Mouse (Mus musculus): ENCODE results near the gene Tcfl5.

The Tcfl5 gene

GRCm38 (mm10) chr2:180642555-180643260 is at the start of gene Tcfl5:
Tcfl5 (minus strand) TSS chr2:180642708.
- no peak for DNase-seq

DNA sequence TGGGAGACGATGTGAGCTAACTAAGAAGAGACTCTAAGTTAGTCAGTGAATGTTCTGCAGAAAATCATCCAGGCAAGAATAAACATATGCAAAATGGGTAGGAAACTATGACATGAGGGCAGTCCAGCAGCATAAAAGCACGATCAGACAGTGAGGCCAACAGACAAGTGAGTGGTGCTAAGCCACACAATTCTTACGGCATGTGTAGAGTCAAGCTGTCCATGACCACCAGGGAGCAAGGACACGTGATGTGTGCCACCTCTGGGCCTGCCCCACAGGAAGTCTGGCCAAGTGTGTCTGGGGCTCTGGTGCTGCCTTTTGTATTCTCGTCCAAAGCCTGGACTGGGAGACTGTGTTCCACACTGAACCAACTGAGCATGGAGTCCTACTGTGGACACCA is 47.3 kb upstream of the Tcfl5 start:
- no peak for DNase-seq

DNA sequence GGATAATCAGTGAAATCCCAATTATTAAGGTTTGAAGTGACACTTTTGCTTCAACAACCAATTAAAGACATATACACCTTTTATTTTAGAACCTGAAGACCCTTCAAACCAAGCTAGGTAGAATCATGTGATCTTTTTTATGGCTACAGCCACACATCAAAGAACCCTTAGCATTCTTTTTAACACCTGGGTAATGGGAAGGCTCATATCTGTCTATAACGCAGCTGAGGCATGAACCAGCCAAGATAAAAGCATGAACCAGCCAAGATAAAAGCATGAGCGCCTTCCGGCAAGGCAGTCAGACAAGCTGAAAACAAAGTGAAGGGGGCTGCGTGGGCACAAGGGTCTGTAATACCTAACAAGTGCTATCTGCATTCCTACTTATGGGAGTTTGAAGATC is 41.5 kb upstream of the Tcfl5 start:
- no peak for DNase-seq

GRCm38 (mm10) chr2:180683524-180683923 is 41.0 kb upstream of the Tcfl5 start:
- no peak for DNase-seq

DNA sequence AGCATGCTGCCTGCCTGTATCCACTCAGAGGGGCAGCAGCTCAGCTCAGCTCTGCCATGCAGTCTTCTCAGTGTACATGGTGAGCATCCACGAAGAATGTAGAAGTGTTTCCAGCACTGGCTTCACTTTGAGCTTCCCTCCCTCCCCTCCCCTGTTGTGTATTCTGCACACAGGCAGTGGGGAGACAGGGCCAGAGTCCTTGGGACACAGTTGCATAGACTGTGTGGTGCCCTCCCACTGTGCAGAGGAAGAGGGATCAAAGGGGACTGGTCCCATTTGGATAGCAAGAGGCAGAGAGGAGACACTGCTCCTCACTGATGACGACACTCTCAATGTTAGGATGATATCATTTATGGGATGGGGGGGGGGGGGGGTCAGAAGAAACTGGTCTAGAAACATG is 38.7 kb upstream of the Tcfl5 start:
- no peak for DNase-seq

GRCm38 (mm10) chr2:180678609-180679140 is 36.2 kb upstream of the Tcfl5 start:
- peak; percentile 74 for DNase-seq

DNA sequence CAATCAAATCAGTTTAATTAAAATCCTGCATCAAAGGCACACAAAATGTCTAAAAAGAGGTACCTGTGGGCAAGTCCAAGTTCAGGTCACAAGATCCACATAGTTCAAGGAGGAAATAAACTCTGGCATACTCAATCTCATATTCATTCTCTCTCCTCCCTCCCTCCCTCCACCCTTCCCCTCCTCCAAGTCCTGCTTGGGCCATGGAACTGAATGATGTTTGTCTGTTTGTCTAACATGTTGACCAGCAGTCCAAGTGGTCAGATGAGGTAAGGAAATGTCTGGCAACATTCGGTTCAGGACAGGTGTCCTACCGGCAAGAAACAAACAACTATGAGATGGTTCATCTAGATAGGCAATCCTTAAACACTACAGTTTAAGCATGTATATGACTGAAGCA is 34.2 kb upstream of the Tcfl5 start:
- DNase-seq, result no peak

- DNase-seq, result no peak
These were observed 19.5 kb upstream of the Tcfl5 start for GRCm38 (mm10) chr2:180662008-180662407.

DNA sequence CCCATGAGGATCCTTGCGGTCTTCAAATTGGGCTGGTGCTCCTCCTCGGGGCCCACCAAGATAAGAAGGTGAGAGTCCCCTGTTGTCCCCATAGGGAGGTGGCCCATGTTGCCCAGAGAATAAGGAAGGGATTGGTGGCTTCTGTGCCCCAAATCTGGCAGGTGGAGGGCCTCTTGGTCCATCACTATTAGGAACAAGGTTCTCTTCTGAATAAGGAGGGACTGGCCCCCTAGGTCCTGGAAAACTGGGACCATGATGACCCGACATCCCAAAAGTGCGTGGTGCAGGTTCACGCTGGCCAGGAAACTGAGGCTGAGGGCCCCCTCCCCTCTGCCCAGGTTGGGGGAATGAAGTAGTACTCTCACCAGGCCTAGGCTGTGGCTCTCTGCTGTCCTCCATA is 18.0 kb upstream of the Tcfl5 start:
- DNase-seq, result no peak

DNA sequence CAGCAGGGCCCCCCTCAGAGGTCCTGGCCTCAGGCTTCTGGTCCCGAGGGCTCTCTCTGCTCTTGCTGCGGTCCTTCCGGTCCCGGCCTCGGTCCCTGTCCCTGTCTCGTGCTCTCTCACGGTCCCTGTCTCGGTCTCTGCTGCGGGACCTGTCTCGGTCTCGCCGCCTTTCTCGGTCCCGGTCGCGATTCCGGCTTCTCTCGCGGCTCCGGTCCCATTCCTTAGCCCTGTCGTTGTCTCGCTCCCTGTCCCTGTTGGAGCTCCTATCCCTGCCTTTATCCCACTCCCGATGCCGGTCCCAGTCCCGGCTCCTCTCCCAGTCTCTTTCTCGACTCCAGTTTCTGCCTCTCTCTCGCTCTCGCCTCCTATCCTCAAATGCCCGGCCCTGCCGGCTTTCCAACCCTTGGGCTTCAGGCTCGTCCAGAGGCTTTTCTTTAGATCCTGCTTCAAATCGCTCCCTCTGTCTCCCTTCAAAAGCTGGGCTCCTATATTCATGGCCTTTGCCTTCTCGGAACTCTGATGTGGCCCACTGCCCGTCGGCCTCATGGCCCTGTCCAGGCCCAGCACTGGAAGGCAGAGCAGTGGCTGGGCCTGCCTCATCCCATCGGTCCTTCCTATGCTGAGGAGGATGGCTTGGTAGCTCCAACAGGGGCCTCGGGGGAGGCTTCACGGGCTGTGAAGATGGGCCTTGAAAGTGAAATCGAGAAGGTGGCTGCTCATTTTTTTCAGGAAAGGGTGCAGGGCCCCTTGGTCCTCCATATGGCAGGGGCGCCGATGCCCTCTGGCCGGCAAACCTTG is 17.0 kb upstream of the Tcfl5 start:
- no peak for DNase-seq

DNA sequence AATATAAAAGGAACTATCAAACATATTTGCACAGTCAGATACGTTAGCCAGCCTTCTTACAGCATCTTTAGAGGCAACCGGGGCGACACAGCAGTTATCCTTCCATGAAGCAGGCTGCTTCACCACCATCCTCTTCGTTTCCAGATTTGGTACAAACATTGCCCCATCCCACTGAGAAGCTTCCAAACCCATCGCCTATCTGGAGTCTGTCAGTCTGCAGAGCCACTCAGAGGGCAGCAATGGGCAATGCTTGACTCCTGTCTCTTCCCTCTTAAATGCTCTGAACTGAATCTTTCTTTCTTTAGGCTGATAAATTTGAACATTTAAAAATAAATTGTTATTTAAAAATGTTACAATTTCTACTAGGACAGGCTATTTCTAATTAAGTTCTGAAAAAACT is 15.9 kb upstream of the Tcfl5 start:
- no peak for DNase-seq

- peak; percentile 78 for DNase-seq
These were observed 15.0 kb upstream of the Tcfl5 start for GRCm38 (mm10) chr2:180657394-180658013.

DNA sequence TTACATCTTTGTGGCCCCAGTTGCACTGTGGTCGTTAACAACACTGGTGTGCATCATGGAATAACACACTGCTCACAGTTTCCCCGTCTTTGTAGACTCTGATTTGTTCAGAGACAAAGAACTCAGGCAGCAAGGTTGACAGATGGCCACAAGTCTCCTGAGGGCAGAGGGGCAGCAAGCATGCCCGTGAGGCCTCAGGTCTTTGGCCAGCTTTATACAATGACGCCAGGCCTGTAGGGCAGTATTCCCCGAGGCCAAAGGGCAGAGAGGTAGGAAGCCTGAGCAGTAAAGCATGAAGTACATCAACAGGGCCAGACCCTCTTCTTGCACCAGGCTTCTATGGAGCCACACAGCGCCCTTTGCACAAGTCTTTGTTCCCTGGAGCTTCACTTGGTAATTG is 12.6 kb upstream of the Tcfl5 start:
- no peak for DNase-seq

DNA sequence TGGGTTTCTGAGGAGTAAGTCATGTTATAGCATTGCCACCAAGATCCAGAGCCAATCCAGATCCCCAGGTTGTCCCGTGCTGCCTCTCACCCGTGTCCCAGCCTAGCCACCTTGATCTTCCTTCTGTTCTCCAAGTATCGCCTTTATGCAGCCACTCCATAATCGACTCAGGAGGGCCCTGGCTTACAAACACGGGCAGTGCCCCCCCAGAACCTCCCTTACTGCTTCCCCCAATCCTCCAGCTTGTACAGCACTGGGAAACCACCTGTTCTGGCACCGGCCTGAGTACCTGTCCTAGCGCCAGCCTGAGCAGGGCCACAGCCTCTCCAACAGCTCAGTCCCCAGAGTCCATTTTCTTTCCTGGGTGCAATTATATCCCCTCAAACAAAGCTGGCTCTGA is 12.2 kb upstream of the Tcfl5 start:
- DNase-seq, result no peak

- DNase-seq, result no peak
These were observed 4.3 kb upstream of the Tcfl5 start for GRCm38 (mm10) chr2:180646841-180647240.

- no peak for DNase-seq
These were observed 1.1 kb upstream of the Tcfl5 start for GRCm38 (mm10) chr2:180643626-180644025.

GRCm38 (mm10) chr2:180641576-180642554 is 643 bp downstream of the Tcfl5 start:
- no peak for DNase-seq

GRCm38 (mm10) chr2:180611882-180612281 is 30.6 kb downstream of the Tcfl5 start:
- DNase-seq, result no peak

GRCm38 (mm10) chr2:180610283-180610682 is 32.2 kb downstream of the Tcfl5 start:
- no peak for DNase-seq

GRCm38 (mm10) chr2:180604781-180605180 is 37.7 kb downstream of the Tcfl5 start:
- no peak for DNase-seq

- no peak for DNase-seq
These were observed 41.9 kb downstream of the Tcfl5 start for GRCm38 (mm10) chr2:180600569-180601021.

DNA sequence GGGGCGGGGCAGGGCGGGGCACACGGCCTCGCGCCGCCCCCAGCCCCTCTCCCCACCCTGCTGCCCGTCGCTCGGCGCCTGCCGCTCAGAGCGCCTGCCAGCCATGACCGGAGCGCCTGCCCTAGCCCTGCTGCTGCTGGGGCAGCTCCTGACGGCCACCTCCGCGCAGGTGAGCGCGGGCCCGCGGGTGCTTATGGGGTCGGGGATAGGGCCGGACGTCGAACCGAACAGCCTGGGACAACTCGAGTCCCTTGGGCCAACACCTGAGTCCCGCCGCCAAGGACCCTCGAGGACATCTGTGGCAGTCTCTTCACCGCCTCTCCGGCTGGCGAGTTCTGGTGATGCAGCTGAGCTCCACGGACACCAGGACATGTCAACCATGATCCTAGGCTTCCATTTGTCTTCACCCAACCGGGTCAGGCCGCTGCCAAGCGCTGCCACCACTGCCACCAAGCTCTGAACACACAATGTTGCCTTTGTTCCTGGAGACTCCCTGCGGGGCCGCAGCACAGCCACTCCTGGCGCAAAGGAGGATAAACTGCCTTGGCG is 44.3 kb downstream of the Tcfl5 start:
- DNase-seq, result no peak
